Mouse (Mus musculus) neural tube, embryonic 15.5 days (tissue): ENCODE measurements around the gene Hist1h1t. TPM values are rescaled to one million over a fixed set of nuclear protein-coding genes. Genes with fewer than 3 reads are reported as not detected.
A peak's percentile ranks its signal among the peaks of the same experiment; 100 is the strongest.
"Not testable (repeated sequence)": the region's sequence is repeated elsewhere in the genome, so short reads cannot be mapped to it uniquely, and the experiment has no call there.

Experiments used
- ATAC-seq: fragments of 200-750 bp; cut with Nextera tagmentation; 2 replicates; pipeline ENCODE4 v1.8.0; 2017; ENCODE audit warnings: mild to moderate bottlenecking, moderate TSS enrichment, moderate library complexity; ENCODE audit not compliant: low FRiP score
- H3K27ac ChIP-seq: fragments of 300-500 bp; sonication (generic); replicated peaks from 2 replicates; pipeline ENCODE4 v1.5.1; 2015; ENCODE audit warnings: mild to moderate bottlenecking, inconsistent platforms
- H3K27me3 ChIP-seq: fragments of 300-500 bp; sonication (generic); replicated peaks from 2 replicates; pipeline ENCODE4 v1.6.1; 2015; ENCODE audit warnings: inconsistent platforms
- H3K36me3 ChIP-seq: fragments of 300-500 bp; sonication (generic); 2 replicates; pipeline ENCODE4 v1.6.1; 2015; ENCODE audit warnings: inconsistent platforms
- H3K4me1 ChIP-seq: fragments of 300-500 bp; sonication (generic); 2 replicates; pipeline ENCODE4 v1.6.1; 2015; ENCODE audit warnings: inconsistent platforms
- H3K4me2 ChIP-seq: fragments of 300-500 bp; sonication (generic); 2 replicates; pipeline ENCODE4 v1.6.1; 2015; ENCODE audit warnings: inconsistent platforms, mild to moderate bottlenecking, moderate library complexity
- H3K4me3 ChIP-seq: fragments of 300-500 bp; sonication (generic); replicated peaks from 2 replicates; pipeline ENCODE4 v1.5.1; 2015; ENCODE audit warnings: mild to moderate bottlenecking, inconsistent platforms
- H3K9ac ChIP-seq: fragments of 300-500 bp; sonication (generic); replicated peaks from 2 replicates; pipeline ENCODE4 v1.6.1; 2015; ENCODE audit warnings: mild to moderate bottlenecking, inconsistent platforms
- H3K9me3 ChIP-seq: fragments of 300-500 bp; sonication (generic); replicated peaks from 2 replicates; pipeline ENCODE4 v1.6.1; 2016; ENCODE audit warnings: inconsistent platforms
- WGBS: fragments of 180-500 bp; shearing (Covaris S2); methylation state at CpG from one replicate; pipeline ENCODE4 v1.1.7; 2015; ENCODE audit warnings: mixed read lengths; 5-methylcytosine and 5-hydroxymethylcytosine counted together
- polyA plus RNA-seq: library from polyadenylated mRNA; unstranded; fragments of >200 nt; fragmentation: Nextera tagmentation; extraction: Ambion mirVana; gene quantifications from 2 replicates; pipeline ENCODE4 v1.2.1, GENCODE M21; 2015

The Hist1h1t gene
- polyA plus RNA-seq, 1 experiment from 2014 or later = not detected

DNA sequence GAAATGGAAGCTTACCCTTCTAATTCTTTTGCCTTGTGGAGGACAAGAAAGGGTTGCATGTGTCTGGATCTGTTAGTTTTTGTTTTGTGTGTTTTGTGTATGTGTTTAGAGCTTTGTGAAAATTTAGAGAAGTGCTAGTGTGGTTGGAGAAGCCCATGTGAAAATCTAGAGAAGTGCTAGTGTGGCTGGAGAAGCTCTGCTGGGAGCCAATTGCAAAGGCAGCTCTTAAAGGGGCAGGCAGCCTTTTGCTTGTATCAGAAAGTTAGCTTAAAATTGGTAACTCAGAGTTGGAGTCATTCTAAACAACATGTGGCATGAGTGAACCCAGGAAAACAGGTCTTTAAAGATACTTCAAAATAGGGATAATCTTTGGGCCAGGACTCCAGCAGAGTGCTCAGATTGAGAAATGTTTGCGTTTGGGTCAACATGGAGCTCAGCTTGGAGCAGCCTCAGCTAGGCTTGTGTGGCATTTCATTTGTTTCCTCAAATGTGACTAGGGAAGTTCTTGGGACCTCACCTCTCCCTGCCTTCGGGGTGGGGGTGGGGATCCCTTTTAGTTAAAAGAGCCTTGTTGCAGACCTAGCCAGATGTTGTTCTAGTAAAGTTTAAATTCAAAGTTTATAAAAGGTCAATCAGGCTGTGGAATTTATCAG, 22.1 kb downstream of the Hist1h1t start:
- not testable (repeated sequence) for H3K4me2 ChIP-seq, H3K27me3 ChIP-seq, H3K27ac ChIP-seq, H3K4me1 ChIP-seq, ATAC-seq, H3K4me3 ChIP-seq, H3K9ac ChIP-seq, H3K9me3 ChIP-seq, H3K36me3 ChIP-seq
- 19% methylated on average over 2 of the region's 2 CpGs for WGBS

GRCm38 (mm10) chr13:23724239-23724638, 28.6 kb downstream of the Hist1h1t start:
- Histone ChIP-seq H3K27me3 (no peaks in the 10 kb centered on the region), H3K27ac (no peak overlapping the region), H3K9ac (no peak overlapping the region), H3K36me3 (no peaks in the 10 kb centered on the region), H3K9me3 (no peaks in the 10 kb centered on the region), H3K4me3 (no peak overlapping the region), H3K4me1 (no peaks in the 10 kb centered on the region), H3K4me2 (no peak overlapping the region)
- WGBS = 98% methylated on average over 4 of the region's 4 CpGs
- no peak for ATAC-seq

DNA sequence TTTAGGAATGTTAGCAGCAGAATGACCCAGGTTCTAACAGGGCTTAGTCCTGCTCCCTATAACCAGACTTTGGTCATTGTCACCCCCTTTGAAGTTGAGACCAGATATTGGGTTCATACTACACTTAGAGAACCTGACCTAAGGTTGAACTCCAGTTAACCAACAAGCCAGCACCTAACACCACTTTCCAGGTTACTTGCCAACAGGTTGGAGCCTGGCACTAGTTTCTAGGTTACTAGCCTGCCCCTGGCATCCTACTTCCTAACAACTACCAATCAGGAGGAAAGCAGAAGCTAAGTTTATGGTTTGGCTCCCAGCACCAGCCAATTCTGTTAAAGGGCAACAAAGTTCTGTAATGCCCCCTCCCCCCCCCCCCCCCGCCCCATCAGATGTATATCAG, 29.6 kb downstream of the Hist1h1t start:
- 0% methylated on average over 1 of the region's 1 CpGs for WGBS
- H3K4me3 ChIP-seq = no peak overlapping the region
- H3K36me3 ChIP-seq = no peaks in the 10 kb centered on the region
- no peaks in the 10 kb centered on the region for H3K4me1 ChIP-seq
- no peak overlapping the region for H3K27ac ChIP-seq
- no peak overlapping the region for H3K4me2 ChIP-seq
- no peaks in the 10 kb centered on the region for H3K27me3 ChIP-seq
- H3K9ac ChIP-seq = no peak overlapping the region
- no peaks in the 10 kb centered on the region for H3K9me3 ChIP-seq
- no peak for ATAC-seq

GRCm38 (mm10) chr13:23728472-23729191, 33.0 kb downstream of the Hist1h1t start:
- no peaks in the 10 kb centered on the region for H3K4me1 ChIP-seq
- no peak for ATAC-seq
- no peaks in the 10 kb centered on the region for H3K27me3 ChIP-seq
- 90% methylated on average over 18 of the region's 18 CpGs for WGBS
- H3K4me2 ChIP-seq = no peak overlapping the region
- no peaks in the 10 kb centered on the region for H3K9me3 ChIP-seq
- no peak overlapping the region for H3K27ac ChIP-seq
- H3K36me3 ChIP-seq = no peaks in the 10 kb centered on the region
- H3K9ac ChIP-seq = no peak overlapping the region
- no peak overlapping the region for H3K4me3 ChIP-seq

DNA sequence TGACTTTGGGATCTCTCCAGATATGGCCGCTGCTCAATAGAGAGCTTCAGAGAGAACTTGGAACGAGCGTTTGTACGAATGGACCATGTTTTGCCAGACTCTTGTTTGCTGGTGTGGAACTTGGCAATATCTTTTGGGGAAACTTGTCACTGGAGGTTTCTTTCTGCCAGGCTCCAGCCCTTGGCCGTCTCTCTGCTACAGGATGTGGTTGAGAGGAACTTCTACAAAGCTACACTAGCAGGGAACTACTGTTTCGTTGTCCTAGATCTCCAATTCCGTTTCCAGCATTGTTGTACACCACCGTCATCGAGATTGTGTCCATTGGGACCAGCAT, 33.5 kb downstream of the Hist1h1t start:
- no peak overlapping the region for H3K9ac ChIP-seq
- H3K9me3 ChIP-seq = no peaks in the 10 kb centered on the region
- H3K4me1 ChIP-seq = no peaks in the 10 kb centered on the region
- H3K4me3 ChIP-seq = no peak overlapping the region
- no peak for ATAC-seq
- no peaks in the 10 kb centered on the region for H3K27me3 ChIP-seq
- H3K36me3 ChIP-seq = no peaks in the 10 kb centered on the region
- no peak overlapping the region for H3K27ac ChIP-seq
- WGBS = 92% methylated on average over 9 of the region's 9 CpGs
- H3K4me2 ChIP-seq = no peak overlapping the region

DNA sequence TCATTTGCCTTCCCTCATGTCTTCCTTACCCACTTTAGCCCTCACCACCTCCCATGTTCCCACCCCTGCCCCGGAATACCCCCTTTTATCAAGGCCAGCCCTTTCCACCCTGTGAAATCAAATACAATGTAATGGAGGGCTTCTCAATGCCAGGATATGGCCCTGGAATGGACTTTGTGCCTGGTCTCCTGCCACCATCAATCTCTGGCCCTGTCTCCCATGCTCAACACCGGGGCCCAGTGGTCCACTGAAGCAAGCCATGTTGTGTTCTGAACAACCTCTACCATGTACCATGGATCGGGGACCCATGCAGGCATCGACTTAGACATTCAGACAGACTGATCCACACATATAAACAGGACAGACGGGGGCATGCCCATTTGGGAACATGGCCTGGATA, 34.1 kb downstream of the Hist1h1t start:
- H3K4me3 ChIP-seq = no peak overlapping the region
- H3K9me3 ChIP-seq = no peaks in the 10 kb centered on the region
- WGBS = 89% methylated on average over 5 of the region's 5 CpGs
- H3K9ac ChIP-seq = no peak overlapping the region
- no peaks in the 10 kb centered on the region for H3K4me1 ChIP-seq
- no peak overlapping the region for H3K27ac ChIP-seq
- no peak for ATAC-seq
- no peaks in the 10 kb centered on the region for H3K36me3 ChIP-seq
- no peaks in the 10 kb centered on the region for H3K27me3 ChIP-seq
- H3K4me2 ChIP-seq = no peak overlapping the region

- Histone ChIP-seq H3K36me3 (no peaks in the 10 kb centered on the region), H3K4me1 (no peaks in the 10 kb centered on the region), H3K27me3 (no peaks in the 10 kb centered on the region), H3K27ac (no peak overlapping the region), H3K4me3 (no peak overlapping the region), H3K9me3 (no peaks in the 10 kb centered on the region), H3K9ac (no peak overlapping the region), H3K4me2 (no peak overlapping the region)
- ATAC-seq = no peak
- WGBS = 36% methylated on average over 8 of the region's 8 CpGs
These were observed 34.9 kb downstream of the Hist1h1t start for GRCm38 (mm10) chr13:23730479-23730878.

DNA sequence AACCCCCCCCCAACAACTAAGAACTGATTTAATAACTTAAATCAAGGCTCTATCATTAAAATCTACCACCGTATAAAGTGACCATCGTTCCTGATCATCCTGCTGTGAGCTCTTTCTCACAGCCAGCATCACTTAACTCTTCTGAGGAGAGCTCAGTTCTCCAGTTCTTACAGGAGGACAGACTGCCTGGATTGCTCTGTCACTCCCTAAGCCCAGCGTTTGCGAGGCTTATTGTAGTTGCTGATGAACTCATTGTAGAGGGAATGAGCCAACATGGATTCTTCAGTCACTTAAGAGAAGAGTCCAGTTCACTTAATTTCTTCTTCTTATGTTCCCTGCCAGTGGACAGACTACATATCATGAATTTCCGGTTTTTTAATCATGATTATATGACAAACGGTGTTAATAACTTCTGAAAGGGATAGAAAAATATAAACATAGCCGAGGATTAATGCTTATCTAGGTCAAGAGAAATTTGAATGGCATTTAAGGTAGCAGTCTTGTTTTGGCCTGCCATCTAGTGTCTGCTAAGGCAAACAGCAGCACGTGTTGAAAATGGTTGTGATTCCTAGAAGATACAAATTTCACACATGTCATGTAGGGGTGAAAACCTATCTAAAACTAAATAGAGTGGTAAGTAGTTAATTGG, 36.7 kb downstream of the Hist1h1t start:
- 23% methylated on average over 8 of the region's 8 CpGs for WGBS

GRCm38 (mm10) chr13:23737091-23737490, 41.5 kb downstream of the Hist1h1t start:
- Histone ChIP-seq H3K4me1 (peaks cover 19% of the 10 kb centered on the region), H3K4me2 (no peak overlapping the region), H3K4me3 (no peak overlapping the region), H3K27ac (no peak overlapping the region), H3K9ac (no peak overlapping the region), H3K9me3 (no peaks in the 10 kb centered on the region), H3K27me3 (no peaks in the 10 kb centered on the region), H3K36me3 (no peaks in the 10 kb centered on the region)
- ATAC-seq = no peak
- 72% methylated on average over 5 of the region's 5 CpGs for WGBS

More for the DNA sequence above, 36.7 kb downstream of the Hist1h1t start:
- H3K36me3 ChIP-seq = no peaks in the 10 kb centered on the region
- ATAC-seq = peak; percentile 65
- H3K27ac ChIP-seq = no peak overlapping the region
- H3K4me1 ChIP-seq = no peaks in the 10 kb centered on the region
- H3K9ac ChIP-seq = no peak overlapping the region
- no peak overlapping the region for H3K4me2 ChIP-seq
- no peak overlapping the region for H3K4me3 ChIP-seq
- no peaks in the 10 kb centered on the region for H3K9me3 ChIP-seq
- H3K27me3 ChIP-seq = no peaks in the 10 kb centered on the region

DNA sequence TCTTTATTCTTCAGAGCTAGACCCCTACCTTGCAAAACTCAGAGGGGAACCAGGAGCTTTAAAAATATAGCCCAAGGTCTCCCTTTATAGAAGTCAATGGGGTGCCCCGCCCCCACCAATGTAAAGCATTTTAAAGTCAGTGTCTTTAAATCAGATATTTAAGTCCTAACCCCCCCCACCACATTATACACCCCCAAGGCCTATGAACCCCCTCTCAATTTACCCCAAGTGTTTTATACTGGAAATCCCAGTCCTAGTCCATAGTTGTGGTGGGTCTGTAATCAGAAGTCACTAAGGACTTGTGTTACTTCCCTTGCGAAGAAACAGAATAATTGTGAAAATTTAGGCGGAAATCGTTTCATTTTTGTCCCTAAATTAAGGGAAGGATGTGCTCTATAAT, 42.4 kb downstream of the Hist1h1t start:
- H3K4me1 ChIP-seq = peaks cover 19% of the 10 kb centered on the region
- no peaks in the 10 kb centered on the region for H3K9me3 ChIP-seq
- peak overlapping the region; percentile 100 for H3K4me2 ChIP-seq
- H3K9ac ChIP-seq = peak overlapping the region; percentile 56; the same call in 1 of the 2 replicates
- H3K27ac ChIP-seq = peak overlapping the region; percentile 85; the same call in 1 of the 2 replicates
- H3K36me3 ChIP-seq = no peaks in the 10 kb centered on the region
- H3K4me3 ChIP-seq = peak overlapping the region; percentile 63
- ATAC-seq = no peak
- no peaks in the 10 kb centered on the region for H3K27me3 ChIP-seq
- 21% methylated on average over 4 of the region's 4 CpGs for WGBS

GRCm38 (mm10) chr13:23738677-23739068, 43.1 kb downstream of the Hist1h1t start, which contains the start of gene Hist1h1c:
TSS of gene Hist1h1c (plus strand) at chr13:23738808.
- under 1% methylated on average over 38 of the region's 38 CpGs for WGBS
- peak within 1 kb of the TSS; percentile 56 for H3K9ac ChIP-seq
- ATAC-seq = peak; percentile 93
- H3K4me3 ChIP-seq = peak within 1 kb of the TSS; percentile 63
- no peaks in the 10 kb centered on the region for H3K36me3 ChIP-seq
- H3K9me3 ChIP-seq = no peaks in the 10 kb centered on the region
- H3K4me1 ChIP-seq = peaks cover 19% of the 10 kb centered on the region
- H3K4me2 ChIP-seq = peak within 1 kb of the TSS; percentile 100
- H3K27ac ChIP-seq = peak within 1 kb of the TSS; percentile 85
- H3K27me3 ChIP-seq = no peaks in the 10 kb centered on the region
